Mouse (Mus musculus): ENCODE results near the gene Capn2.

Gene Capn2

GRCm38 (mm10) chr1:182525601-182526000 lies 8.2 kb upstream of the Capn2 start:
- no peak for DNase-seq (ENCODE audit: low spot score)

- DNase-seq (ENCODE audit: low spot score) = no peak
Observed at GRCm38 (mm10) chr1:182523692-182524091, 6.3 kb upstream of the Capn2 start.

GRCm38 (mm10) chr1:182522961-182523360 lies 5.6 kb upstream of the Capn2 start:
- DNase-seq (ENCODE audit: low spot score) = no peak

- DNase-seq (ENCODE audit: low spot score) = no peak
Observed at GRCm38 (mm10) chr1:182520938-182521500, 3.6 kb upstream of the Capn2 start.

- DNase-seq (ENCODE audit: low spot score) = peak; percentile 69
Observed at GRCm38 (mm10) chr1:182520091-182520937, 2.9 kb upstream of the Capn2 start.

- DNase-seq (ENCODE audit: low spot score) = no peak
Observed at GRCm38 (mm10) chr1:182519341-182519740, 1.9 kb upstream of the Capn2 start.

GRCm38 (mm10) chr1:182518811-182519210 lies 1.4 kb upstream of the Capn2 start:
- DNase-seq (ENCODE audit: low spot score) = no peak

- no peak for DNase-seq (ENCODE audit: low spot score)
Observed at GRCm38 (mm10) chr1:182518143-182518680, 804 bp upstream of the Capn2 start.

- no peak for DNase-seq (ENCODE audit: low spot score)
Observed at GRCm38 (mm10) chr1:182517677-182518011, 236 bp upstream of the Capn2 start.

- no peak for DNase-seq (ENCODE audit: low spot score)
Observed at GRCm38 (mm10) chr1:182514803-182515590, 2.4 kb downstream of the Capn2 start.

- DNase-seq (ENCODE audit: low spot score) = no peak
Observed at GRCm38 (mm10) chr1:182513714-182514113, 3.7 kb downstream of the Capn2 start.

- DNase-seq (ENCODE audit: low spot score) = no peak
Observed at GRCm38 (mm10) chr1:182512901-182513410, 4.5 kb downstream of the Capn2 start.

- DNase-seq (ENCODE audit: low spot score) = no peak
Observed at GRCm38 (mm10) chr1:182511778-182512177, 5.6 kb downstream of the Capn2 start.

GRCm38 (mm10) chr1:182511073-182511472 lies 6.3 kb downstream of the Capn2 start:
- DNase-seq (ENCODE audit: low spot score) = no peak

GRCm38 (mm10) chr1:182509110-182509797 lies 8.2 kb downstream of the Capn2 start:
- no peak for DNase-seq (ENCODE audit: low spot score)

- peak; percentile 80 for DNase-seq (ENCODE audit: low spot score)
Observed at GRCm38 (mm10) chr1:182506229-182506986, 11.0 kb downstream of the Capn2 start.

- DNase-seq (ENCODE audit: low spot score) = no peak
Observed at GRCm38 (mm10) chr1:182505291-182505690, 12.1 kb downstream of the Capn2 start.

- peak; percentile 83 for DNase-seq (ENCODE audit: low spot score)
Observed at GRCm38 (mm10) chr1:182504223-182504622, 13.2 kb downstream of the Capn2 start.

GRCm38 (mm10) chr1:182503206-182503900 lies 14.1 kb downstream of the Capn2 start:
- no peak for DNase-seq (ENCODE audit: low spot score)

- no peak for DNase-seq (ENCODE audit: low spot score)
Observed at GRCm38 (mm10) chr1:182502491-182503050, 14.8 kb downstream of the Capn2 start.
